ENCODE assay signal across 16 mouse cellular contexts in genomic region chr15:74458940-74459339, GRCm38 (mm10).
DNase-seq lines count a peak whose midpoint lies in the region; ATAC-seq lines count a peak whose summit lies in the region.
"Had no signal": no experiment of that assay in that cellular context is flagged by ENCODE, and none has a peak within 500 bp of the region (broad histone marks: within the 10 kb centered on the region; RNA-seq: fewer than 3 reads in every experiment).

No protein-coding gene starts in this region.

- intact Hi-C loops in left cerebral cortex, postnatal 36 days (cut with DNase I), result no loop called here

- no peak overlapping the region for H3K9ac ChIP-seq in hindbrain, embryonic 12.5 days
- H3K9ac ChIP-seq: limb, embryonic 13.5 days; lung, embryonic 14.5 days; midbrain, embryonic 12.5 days; neural tube, embryonic 15.5 days had no signal

- peaks cover 6% of the 10 kb centered on the region; the same call in 1 of the 2 replicates for H3K4me1 ChIP-seq in hindbrain, embryonic 12.5 days
- peaks cover 17% of the 10 kb centered on the region; the same call in 1 of the 2 replicates for H3K4me1 ChIP-seq in hindbrain, embryonic 10.5 days (replicated peaks)

- no peak for ATAC-seq in hindbrain, embryonic 12.5 days (ENCODE audit: low FRiP score)
- ATAC-seq in erythroid progenitor cell, adult 5-6 weeks (replicated peaks; ENCODE audit: low FRiP score, poor library complexity, severe bottlenecking), result no peak
- ATAC-seq in megakaryocyte-erythroid progenitor cell, adult 5-6 weeks (replicated peaks; ENCODE audit: low FRiP score, low TSS enrichment, poor library complexity, severe bottlenecking), result no peak

- 85% methylated on average over 9 of the region's 9 CpGs for WGBS in hindbrain, embryonic 12.5 days
- WGBS in hindbrain, embryonic 10.5 days, result 89% methylated on average over 9 of the region's 9 CpGs

- H3K36me3 ChIP-seq in hindbrain, embryonic 12.5 days, result no peaks in the 10 kb centered on the region
- no peaks in the 10 kb centered on the region for H3K36me3 ChIP-seq in hindbrain, embryonic 10.5 days
- H3K36me3 ChIP-seq: limb, embryonic 13.5 days; midbrain, embryonic 12.5 days; neural tube, embryonic 15.5 days had no signal

- H3K27ac ChIP-seq in hindbrain, embryonic 12.5 days, result 0 out of 2 replicates have a peak overlapping the region, but pooled peaks have one; percentile 30
- H3K27ac ChIP-seq in hindbrain, embryonic 10.5 days, result no peak overlapping the region
- H3K27ac ChIP-seq: kidney, postnatal 0 days; limb, embryonic 13.5 days; midbrain, embryonic 12.5 days; neural tube, embryonic 15.5 days had no signal

- H3K4me2 ChIP-seq in hindbrain, embryonic 12.5 days (replicated peaks), result no peak overlapping the region
- H3K4me2 ChIP-seq: limb, embryonic 13.5 days; lung, embryonic 14.5 days; midbrain, embryonic 12.5 days; neural tube, embryonic 15.5 days had no signal

- H3K4me3 ChIP-seq in hindbrain, embryonic 12.5 days, result no peak overlapping the region
- H3K4me3 ChIP-seq in hindbrain, embryonic 10.5 days, result no peak overlapping the region
- H3K4me3 ChIP-seq: limb, embryonic 13.5 days; midbrain, embryonic 12.5 days; neural tube, embryonic 15.5 days had no signal

- no peaks in the 10 kb centered on the region for H3K9me3 ChIP-seq in hindbrain, embryonic 12.5 days (replicated peaks)
- no peaks in the 10 kb centered on the region for H3K9me3 ChIP-seq in hindbrain, embryonic 10.5 days
- H3K9me3 ChIP-seq: limb, embryonic 13.5 days; midbrain, embryonic 12.5 days; neural tube, embryonic 15.5 days had no signal

- DNase-seq in hindbrain, embryonic 10.5 days (ENCODE audit: low spot score), result no peak
- peak; percentile 79 for DNase-seq in cerebellum, adult 11-12 months
- DNase-seq in cerebellum, postnatal 36 days, result peak; percentile 52 to 60
- DNase-seq in left cerebral cortex, postnatal 36 days (ENCODE audit: low spot score in 2 of 2), result peak; percentile 40 to 62
- DNase-seq in spleen, adult 12 weeks (ENCODE audit: low spot score), result no peak
- DNase-seq: adrenal gland, postnatal 10 days; heart, adult 11 months; lung, embryonic 14.5 days; thymus, postnatal 14 days had no signal

- no peaks in the 10 kb centered on the region for H3K27me3 ChIP-seq in hindbrain, embryonic 12.5 days
- H3K27me3 ChIP-seq in hindbrain, embryonic 10.5 days (ENCODE audit: insufficient read depth, poor library complexity, severe bottlenecking), result no peaks in the 10 kb centered on the region
- H3K27me3 ChIP-seq: midbrain, embryonic 12.5 days; neural tube, embryonic 15.5 days had no signal

Comparison
In these comparisons a context has a peak if more than half of its experiments do, and no peak if none do; other contexts are left out.
1. DNase-seq: peak in cerebellum, adult 11-12 months (single experiment), cerebellum, postnatal 36 days (2 of 2) and left cerebral cortex, postnatal 36 days (2 of 2); none in hindbrain, embryonic 10.5 days (single experiment) and spleen, adult 12 weeks (single experiment).